Mouse (Mus musculus) MN1 (cell line): Measurements from ENCODE around the gene Noxa1.

Experiments used
- DNase-seq: peaks from one replicate; pipeline ENCODE4 v3.0.0-alpha.2; 2016; ENCODE audit warnings: low spot score

Gene Noxa1

DNA sequence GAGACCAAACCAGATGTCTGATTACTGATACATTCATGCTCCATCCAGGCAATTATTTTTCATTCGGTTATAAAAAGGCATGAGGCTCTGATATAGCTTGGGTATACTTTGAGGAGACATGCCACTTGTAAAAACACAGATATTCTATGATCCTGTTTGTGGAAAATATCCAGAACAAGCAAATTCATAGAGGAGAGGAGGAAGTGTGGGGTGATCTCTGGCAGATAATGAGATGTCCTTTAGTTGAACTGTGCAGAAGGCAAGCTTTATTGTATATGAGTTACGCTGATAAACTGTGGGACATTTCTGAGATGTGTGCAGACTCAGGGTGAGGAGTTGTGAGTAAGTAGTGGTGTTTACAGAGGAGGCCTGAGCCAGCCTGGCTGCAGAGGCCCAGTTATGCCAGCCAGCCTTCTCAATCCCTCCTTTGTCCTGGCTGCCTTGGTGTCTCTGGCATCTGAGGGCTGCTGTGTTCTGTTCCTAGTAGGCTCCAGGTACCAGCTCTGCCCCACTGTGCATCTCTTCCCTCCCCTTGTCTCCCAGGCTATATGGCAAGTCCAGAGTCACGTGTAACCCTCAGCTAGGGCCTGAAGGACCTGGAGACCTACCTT is 3.2 kb upstream of the Noxa1 start:
- no peak for DNase-seq

DNA sequence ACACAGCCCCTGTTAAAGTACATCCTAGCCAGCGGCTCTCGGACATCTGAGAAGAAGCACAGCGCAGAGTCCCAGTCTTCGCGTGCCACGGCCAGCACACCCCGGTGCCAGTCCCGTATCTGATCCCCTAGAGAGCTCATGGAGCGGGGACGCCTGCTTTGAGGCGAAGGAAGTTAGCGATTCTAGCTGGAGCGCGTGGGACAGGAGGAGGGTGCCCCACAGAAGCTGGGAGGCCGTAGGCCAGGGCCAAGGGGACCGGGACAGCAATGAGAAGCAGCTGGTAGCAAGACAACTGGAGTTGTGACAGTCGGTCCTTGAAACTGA is 202 bp downstream of the Noxa1 start:
- no peak for DNase-seq

DNA sequence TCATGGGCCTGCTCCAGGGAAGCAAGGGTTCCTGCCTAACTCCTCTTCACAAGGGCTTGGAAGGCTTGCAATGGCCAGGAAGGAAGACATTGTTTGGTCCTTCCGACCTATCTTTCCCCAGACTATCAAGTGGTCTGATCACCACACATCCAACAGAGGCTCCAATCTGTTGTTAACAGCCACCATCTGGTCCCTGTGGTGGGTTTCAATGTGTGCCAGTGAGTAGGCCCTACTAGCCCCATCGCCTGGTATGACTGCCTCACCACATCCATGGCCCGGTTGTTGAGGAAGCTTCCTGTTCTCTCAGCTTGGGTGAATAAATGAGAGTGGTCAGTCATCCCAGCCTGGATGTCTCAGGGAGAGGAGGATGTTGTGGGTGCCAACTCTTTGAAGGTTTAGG is 6.3 kb downstream of the Noxa1 start:
- DNase-seq: no peak

DNA sequence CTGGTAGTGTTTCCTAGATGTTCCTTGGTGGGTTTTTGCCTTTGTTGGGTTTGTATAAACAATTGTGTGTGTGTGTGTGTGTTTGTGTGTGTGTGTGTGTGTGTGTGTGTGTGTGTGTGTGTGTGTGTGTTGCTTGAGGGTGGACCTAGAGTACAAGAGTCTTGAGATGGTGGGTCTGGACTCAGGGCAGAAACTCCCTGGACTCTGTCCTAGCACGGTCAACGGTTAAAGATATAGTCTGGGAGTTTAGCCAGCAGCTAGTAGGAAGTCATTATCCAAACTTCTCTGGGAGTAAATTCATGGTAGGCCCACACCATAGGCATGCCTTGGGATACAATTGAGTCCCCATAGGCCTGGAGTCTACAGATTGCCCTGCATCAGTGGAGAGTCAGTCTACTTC is 7.1 kb downstream of the Noxa1 start:
- DNase-seq: no peak

DNA sequence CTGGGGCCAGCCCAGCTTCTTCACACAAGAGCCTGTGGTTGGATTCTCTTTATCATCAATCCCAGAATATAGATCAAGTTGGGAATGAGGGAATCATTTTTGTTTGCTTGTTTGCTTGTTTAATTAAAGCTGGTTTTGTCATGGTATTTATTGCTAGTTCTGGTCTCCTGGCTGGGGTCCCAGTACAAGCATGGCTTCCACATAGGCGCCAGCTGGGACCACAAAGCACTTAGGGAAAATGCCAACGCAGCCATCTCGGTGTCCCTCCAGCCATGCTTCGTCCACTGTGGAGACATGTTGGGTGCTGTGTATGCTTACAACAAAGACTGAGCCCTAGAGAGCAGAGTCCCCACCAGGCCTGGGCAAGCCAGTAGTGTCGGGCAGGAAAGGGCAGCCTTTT is 9.4 kb downstream of the Noxa1 start:
- DNase-seq: no peak

DNA sequence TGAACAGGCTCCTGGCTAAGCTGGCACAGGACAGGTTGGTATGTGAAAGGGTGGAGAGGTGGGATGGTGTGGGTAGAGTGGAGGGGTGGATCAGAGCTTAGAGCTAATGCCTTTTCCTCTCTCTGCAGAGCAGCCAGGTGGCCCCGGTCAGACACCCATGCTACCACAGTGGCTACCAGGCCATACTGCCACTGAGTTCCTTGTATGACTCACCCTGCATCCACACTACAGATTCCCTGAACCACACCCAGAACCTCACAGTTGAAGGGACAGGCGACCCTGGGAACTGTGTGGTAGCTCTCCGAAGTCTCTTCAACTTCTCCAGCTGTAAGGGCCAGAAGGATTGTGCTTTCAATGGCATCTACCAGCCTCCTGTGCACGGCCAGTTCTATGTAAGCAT is 11.3 kb downstream of the Noxa1 start:
- DNase-seq: no peak

DNA sequence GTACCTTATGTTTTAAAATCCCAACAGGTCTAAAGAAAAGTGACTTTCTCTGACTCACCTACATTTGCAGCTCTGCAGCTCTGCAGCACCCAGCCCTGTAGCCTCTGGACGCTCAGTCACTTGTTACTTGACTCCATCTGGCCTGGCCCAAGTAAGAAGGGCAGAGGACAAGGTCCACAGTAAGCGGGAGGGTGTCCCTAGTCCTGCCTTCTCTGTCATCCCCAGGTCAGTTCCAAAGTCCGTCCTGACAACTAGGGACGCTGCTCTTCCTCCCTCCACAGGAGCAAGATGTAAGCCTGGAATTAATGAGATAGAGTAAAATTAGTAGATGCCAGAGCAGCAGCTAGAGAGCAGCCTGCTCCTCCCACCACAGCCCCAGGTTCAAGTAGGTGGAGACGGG is 14.9 kb downstream of the Noxa1 start, which contains the start of gene Entpd8:
TSS of gene Entpd8 (plus strand) at position 229 of the 400 bp plus-strand sequence.
- DNase-seq: no peak

DNA sequence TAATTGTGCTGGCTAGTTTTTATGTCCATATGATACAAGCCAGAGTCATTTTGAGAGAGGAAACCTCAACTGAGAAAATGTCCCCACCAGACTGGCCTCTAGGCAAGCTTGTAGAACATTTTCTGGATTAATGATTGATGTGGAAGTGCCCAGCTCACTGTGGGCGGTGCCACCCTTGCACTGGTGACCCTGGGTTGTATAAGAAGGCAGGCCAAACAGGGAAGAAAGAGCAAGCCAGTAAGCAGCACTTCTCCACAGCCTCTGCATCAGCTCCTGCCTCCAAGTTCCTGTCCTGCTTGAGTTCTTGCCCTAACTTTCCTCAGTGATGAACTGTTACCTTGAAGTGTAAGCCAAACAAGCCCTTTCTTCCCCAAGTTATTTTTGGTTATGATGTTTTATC is 16.0 kb downstream of the Noxa1 start:
- no peak for DNase-seq

DNA sequence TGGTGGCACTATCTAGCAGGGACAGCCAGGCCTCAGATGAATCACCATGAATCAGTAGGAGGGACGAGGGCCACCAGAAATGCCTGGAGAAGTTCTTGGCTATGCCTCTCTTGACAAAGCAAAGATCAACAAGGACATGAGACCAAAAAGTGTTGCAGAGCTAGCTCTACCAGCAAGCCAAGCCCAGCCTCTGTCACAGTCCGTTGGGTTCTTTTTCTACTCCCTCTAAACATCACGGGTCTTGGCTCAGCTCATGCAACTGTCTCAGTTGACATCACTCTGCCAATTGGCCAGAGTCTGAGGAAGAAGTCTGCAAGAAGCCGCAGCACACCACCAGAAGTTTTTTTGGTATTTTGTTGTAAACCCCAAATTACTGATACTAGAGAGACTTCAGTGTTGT is 19.4 kb downstream of the Noxa1 start:
- DNase-seq: no peak

DNA sequence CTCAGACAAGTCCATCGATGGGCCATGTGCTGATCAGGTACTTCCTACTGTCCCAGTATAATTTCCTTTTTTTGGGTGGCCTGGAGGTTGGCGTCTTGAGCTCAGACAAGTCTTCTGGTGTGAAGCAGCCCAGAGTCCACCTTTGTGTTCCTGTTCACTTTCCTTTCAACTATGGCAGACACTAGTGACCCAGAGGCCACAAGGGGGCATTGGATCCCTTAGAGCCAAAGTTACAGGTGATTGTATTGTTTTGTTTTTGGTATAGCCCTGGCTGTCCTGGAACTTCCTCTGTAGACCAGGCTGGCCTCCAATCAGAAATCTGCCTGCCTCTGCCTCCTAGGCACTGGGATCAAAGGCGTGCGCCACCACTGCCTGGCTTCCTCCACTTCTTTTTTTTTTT is 22.6 kb downstream of the Noxa1 start:
- DNase-seq: no peak

DNA sequence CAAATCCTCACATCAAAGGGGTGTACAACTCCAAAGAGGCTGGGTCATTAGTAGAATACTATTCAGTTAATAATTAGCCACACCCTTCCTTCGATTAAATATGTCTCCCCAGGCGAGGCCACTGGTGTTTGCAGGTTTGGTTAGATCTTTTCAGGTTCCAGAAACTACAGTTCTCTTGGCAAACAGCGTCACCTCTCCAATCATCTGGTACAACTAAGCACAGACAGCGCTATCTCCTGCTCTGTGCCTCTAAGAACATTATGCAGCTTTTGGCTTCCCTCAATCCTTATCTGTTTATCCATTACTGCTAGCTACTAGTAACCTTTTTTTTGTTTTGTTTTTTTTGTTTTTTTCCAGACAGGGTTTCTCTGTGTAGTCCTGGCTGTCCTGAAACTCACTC is 25.4 kb downstream of the Noxa1 start:
- DNase-seq: no peak

DNA sequence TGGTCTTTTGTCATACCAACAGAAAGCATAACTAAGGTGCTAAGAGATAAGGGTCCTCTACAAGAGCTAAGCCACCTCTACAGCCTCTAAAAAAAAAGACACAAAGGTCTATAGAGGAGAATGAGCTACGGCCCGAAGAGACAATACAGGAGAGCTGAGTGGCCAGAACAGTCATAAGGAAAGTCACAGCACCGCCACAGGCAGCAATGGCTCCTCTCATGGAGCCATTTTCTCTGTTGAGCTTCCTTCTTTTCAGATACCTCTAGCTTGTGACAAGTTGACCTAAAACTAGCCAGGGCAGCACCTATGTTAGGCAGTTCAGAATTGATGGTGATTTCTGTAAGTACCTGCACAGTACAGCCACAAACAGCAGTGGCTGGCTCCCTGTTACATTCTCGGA is 28.4 kb downstream of the Noxa1 start:
- DNase-seq: no peak

DNA sequence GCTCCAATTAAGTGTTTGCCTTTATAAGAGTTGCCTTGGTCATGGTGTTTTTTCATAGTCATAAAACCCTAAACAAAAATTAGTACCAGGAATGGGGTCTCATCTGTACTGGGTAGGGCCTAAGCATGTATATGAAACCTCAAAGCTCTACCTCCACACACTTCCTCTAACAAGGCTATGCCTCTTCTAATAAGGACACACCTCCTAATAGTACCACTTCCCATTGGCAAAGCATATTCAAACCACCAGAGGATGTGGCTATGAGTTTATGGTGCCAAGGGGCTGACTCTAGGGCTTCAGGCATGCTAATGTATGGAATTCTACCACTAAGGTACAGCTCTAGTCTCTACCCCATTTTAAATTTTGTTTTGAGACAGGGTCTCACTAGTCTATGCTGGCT is 29.4 kb downstream of the Noxa1 start:
- no peak for DNase-seq

DNA sequence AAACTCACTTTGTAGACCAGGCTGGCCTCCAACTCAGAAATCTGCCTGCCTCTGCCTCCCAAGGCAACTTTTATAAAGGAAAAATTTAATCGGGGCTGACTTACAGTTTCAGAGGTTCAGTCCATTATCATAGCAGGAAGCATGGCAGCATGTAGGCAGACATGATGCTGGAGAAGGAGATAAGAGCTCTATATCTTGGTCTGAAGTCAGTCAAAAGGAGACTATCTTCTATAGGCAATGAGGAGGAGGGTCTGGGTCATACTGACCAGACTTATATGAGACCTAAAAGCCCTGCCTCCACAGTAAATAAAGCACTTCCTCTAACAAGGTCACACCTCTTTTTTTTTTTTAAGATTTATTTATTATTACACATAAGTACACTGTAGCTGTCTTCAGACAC is 30.7 kb downstream of the Noxa1 start:
- no peak for DNase-seq

DNA sequence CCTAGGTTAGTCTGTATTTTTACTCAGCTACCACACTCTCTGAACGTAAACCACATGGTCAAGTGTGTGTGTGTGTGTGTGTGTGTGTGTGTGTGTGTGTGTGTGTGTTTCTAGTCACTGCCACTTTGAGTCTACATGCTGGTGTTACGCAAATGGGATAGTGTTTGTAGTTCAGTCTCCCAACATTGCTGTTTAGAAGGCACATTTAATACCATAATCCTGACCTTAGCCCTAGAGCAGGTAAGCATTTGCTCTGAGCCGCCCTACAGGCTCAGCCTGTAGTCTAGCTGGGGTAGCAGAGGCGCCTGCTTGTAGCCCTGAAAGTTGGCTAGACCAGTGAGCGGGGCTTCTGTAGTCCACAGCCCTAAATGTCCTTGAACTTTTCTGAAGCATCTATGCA is 31.4 kb downstream of the Noxa1 start:
- no peak for DNase-seq

DNA sequence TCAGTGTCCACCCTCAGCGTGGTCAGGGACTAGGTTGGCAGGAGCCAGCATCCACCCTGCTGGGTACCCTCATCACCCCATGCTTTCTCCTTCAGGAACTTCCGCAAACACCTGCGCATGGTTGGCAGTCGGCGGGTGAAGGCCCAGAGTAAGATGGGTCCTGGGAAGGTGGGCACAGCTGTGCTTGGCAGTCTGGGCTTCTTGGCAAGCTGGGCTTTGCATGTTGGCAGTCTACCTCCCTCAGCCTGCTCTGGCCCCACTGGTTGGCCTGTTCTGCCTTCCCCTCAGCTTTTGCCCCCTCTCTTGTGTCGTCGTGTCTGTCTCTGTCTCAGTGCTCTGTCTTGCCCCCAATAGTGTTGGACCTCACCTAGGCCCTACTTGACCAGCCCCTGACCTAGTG is 36.0 kb downstream of the Noxa1 start:
- no peak for DNase-seq

DNA sequence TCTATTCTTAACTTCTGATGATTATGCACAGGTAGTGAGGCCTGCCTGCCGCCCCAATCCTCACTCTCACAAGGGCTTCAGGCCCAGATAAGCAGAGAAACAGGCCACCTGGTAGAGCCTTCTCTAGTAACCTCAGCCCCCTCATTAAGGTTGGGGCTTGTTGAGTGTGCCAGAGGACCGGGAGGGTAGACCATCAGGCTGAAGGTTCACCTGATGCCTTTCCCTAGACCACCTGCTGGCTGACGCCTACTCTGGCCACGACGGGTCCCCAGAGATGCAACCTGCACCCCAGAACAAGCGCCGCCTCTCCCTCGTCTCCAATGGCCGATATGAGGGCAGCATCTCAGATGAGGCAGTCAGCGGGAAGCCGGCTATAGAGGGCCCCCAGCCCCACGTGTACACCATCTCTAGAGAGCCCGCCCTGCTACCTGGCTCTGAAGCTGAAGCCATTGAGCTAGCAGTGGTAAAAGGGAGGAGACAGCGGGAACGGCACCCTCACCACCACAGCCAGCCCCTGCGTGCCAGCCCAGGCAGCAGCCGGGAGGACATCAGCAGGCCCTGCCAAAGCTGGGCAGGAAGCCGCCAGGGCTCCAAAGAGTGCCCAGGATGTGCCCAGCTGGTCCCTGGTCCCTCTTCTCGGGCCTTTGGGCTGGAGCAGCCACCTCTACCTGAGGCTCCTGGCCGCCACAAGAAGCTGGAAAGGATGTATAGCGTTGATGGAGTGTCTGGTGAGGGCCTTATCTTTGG is 39.4 kb downstream of the Noxa1 start:
- no peak for DNase-seq

DNA sequence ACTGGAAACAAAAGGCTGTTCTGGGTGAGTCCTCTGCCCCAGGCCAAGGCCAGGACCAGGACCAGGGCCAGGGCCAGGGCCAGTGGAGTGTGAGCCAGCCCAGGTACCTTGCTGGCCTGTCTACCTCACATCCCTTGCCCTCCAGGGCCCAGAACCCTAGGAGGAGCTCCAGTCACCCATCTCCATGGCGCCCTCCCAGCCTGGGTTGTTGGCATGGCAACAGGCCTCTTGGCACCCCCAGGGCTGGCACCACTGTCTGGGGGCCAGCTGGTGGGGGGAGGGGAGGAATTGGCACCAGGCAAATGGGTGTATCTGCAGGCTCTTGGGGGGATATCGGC is 39.9 kb downstream of the Noxa1 start:
- peak; percentile 51 for DNase-seq

DNA sequence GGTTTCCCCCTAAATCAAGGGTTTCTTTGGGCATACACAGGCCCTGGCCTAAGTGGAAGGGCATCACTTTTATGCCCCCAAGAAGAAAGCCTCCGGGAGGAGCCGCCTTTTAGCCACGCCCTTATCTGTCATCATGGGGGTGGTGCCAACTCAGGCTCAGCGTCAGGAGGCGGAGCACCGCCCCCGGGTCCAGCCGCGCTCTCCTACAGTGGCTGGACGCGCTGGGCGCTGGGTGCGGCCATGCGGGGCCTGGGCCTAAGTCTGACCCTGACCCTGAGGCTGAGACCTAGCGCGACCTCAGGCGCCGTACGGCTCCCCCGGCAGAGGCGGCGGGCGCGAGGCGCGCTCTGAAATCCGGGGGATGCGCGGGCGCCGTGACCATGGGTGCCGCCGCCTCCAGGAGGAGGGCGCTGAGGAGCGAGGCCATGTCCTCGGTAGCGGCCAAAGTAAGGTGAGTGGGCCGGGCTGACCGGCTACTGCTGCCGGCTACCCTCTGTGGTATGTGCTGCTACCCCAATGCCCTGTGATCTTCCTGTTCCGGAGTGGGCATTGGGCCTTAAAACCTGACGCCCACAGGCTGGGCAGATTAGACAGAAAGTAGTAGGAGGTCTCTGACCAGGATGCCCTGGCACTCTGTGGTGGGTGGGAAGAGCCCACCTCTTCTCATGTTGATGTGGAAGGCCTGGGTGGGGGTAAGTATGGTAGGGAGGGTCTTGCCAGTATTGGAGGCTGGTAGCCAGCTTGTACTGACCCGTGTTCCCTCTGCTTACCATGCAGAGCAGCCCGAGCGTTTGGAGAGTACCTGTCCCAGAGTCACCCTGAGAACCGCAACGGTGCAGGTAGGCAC is 40.5 kb downstream of the Noxa1 start, which contains the start of gene Nsmf:
TSS of gene Nsmf (plus strand) at position 135 of the 847 bp plus-strand sequence.
- DNase-seq: peak; percentile 79

DNA sequence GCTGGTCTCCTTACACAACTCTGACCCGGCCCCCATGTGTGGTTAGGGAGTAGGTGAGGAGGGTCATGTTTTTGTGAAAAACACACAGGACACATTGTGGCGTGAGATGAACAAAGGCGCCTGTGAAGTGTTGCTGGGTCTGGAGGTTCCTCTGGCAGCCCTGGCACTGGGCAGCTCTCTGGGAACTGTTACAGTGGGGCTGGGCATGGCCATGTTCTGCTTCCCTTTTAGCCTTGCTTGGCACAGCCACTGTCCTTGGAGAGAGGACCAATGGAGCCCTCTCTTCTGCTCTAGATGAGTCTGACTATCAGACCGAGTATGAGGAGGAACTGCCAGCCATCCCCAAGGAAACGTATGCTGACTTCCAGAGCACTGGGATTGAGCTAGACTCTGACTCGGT is 41.8 kb downstream of the Noxa1 start:
- no peak for DNase-seq

DNA sequence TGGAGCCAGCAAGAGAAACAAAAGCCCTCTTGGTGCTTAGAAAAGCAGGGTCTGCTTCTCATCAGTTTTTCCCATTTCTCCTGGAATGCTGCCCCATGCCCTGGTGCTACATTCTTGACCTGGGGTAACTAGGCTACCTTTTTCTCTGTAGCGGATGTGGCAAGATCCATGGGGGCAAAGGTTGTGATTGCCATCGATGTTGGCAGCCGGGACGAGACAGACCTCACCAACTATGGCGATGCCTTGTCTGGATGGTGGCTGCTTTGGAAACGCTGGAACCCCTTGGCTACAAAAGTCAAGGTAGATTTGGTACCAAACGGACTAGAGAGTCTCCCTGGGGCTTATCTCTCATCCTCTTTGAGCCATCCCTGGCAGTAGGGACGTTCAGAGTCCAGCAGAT is 43.5 kb downstream of the Noxa1 start:
- DNase-seq: no peak

DNA sequence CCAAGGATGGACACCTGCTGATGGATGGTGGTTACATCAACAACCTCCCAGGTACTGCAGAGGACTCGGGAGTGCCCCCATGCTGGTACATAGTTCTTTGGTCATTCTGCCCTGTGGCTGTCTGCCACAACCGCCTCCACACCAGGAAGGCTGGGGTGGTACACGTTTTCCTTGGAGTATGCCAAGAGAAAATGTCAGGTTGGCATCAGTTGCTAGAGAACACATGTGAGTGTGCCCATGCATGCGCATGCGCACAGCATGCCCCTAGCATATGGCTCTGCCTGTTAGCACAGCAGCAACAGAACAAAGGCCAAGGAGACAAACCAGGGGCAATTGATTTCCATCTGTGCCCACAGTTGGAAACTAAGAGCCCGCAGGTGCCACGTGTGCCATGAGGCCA is 44.0 kb downstream of the Noxa1 start:
- no peak for DNase-seq

DNA sequence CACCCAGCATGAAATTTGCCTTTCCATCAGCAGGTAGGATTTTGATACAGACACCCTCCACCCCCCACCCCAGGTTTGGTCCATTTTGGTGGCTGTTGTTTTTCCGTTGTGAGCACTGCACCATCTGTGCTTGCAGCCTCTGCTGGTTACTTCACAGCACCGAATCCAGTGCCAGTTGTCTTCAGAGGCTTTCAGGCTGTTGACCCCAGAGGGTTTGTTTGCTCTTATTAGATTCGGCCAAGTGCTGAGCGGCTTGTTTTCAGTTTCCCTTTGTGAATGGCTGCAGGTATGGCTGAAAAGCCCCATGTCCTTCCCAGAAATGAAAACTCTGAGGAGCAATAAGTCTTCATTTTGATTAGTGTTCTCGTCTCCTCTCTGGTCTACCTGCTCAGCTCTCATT is 54.9 kb downstream of the Noxa1 start:
- DNase-seq: no peak
